ENCODE assay signal across 13 mouse cellular contexts in the genomic region with DNA sequence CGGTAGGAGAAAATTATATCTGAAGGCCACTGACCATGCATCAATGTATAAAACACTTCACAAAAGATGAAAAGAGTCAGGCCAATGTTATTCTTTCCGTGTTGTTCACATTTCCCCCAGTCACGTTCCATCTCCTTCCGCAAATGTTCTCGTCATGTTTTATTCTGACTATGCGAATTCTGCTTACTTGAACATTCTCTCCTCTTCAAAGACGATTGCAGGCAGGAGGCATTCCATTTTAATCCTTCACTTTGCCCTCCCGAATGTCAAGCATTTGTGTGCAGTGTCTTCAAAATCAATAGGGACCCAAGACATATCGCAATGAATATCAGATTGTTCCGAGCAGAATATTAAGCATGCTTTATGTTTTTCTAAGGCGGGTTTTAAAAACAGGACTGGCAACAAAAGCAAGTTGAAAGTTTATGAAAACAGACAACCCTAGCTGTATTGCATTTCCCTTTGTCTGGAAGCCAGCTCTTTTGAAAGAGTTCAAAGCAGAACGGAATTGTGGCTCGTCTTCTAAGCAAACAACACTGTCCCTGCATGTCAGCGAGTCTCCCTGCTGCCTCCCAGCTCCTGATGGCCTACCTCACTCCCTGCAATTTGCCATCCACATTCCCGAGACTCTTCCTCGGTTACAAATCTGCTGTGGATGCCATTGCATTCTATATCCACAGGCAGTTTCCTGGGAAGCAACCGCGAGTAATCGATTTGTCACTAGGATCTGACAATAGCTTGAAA.
DNase-seq lines count a peak whose midpoint lies in the region; ATAC-seq and TF ChIP-seq lines count a peak whose summit lies in the region.
"Had no signal": no experiment of that assay in that cellular context is flagged by ENCODE, and none has a peak within 500 bp of the region (broad histone marks: within the 10 kb centered on the region; RNA-seq: fewer than 3 reads in every experiment).

No protein-coding gene starts in this region.

- no peak for TF ChIP-seq CTCF in lung, embryonic 14.5 days (IDR thresholded peaks at IDR 0.05; ENCODE audit: low read depth)
- no peak for TF ChIP-seq CTCF in lung, adult 2 months (IDR thresholded peaks at IDR 0.05; ENCODE audit: insufficient read depth, low read length)

- no peak for TF ChIP-seq POLR2A in lung, adult 2 months (IDR thresholded peaks at IDR 0.05; ENCODE audit: borderline replicate concordance, extremely low read depth, low read depth, low read length)

- H3K9me3 ChIP-seq in lung, embryonic 14.5 days (ENCODE audit: low read depth, low read length), result no peaks in the 10 kb centered on the region
- no peaks in the 10 kb centered on the region for H3K9me3 ChIP-seq in hindbrain, embryonic 16.5 days (ENCODE audit: control insufficient read depth, low read length)
- H3K9me3 ChIP-seq in neural tube, embryonic 14.5 days (ENCODE audit: control insufficient read depth, low read length), result no peaks in the 10 kb centered on the region
- H3K9me3 ChIP-seq: heart, embryonic 13.5 days had no signal

- H3K36me3 ChIP-seq in lung, embryonic 14.5 days (ENCODE audit: insufficient read depth), result no peaks in the 10 kb centered on the region
- H3K36me3 ChIP-seq in hindbrain, embryonic 16.5 days (ENCODE audit: control insufficient read depth, insufficient read depth, low read length), result no peaks in the 10 kb centered on the region
- no peaks in the 10 kb centered on the region for H3K36me3 ChIP-seq in neural tube, embryonic 14.5 days (ENCODE audit: control insufficient read depth, insufficient read depth, low read length)
- H3K36me3 ChIP-seq: heart, embryonic 13.5 days had no signal

- peak; percentile 45 to 47 for DNase-seq in cerebellum, postnatal 10 days
- no peak for DNase-seq in cerebellum, postnatal 25 days
- DNase-seq in lung, embryonic 14.5 days, result no peak
- DNase-seq in lung, postnatal 36 days, result no peak
- no peak for DNase-seq in lung, adult 2 months
- no peak for DNase-seq in testis, postnatal 14 days (ENCODE audit: low spot score)
- DNase-seq: cerebellum, adult 18-20 months; thymus, postnatal 36 days had no signal

- WGBS in lung, embryonic 14.5 days, result 51% methylated on average over 19 of the region's 19 CpGs
- 20% methylated on average over 19 of the region's 19 CpGs for WGBS in hindbrain, embryonic 16.5 days
- 31% methylated on average over 19 of the region's 19 CpGs for WGBS in neural tube, embryonic 14.5 days
- WGBS in lung, adult 2 months, result 55% methylated on average over 19 of the region's 19 CpGs

- H3K4me2 ChIP-seq in lung, embryonic 14.5 days, result no peak overlapping the region
- peak overlapping the region; percentile 22 for H3K4me2 ChIP-seq in hindbrain, embryonic 16.5 days (ENCODE audit: low read length)
- no peak overlapping the region; the same call in 1 of the 2 replicates for H3K4me2 ChIP-seq in neural tube, embryonic 14.5 days (ENCODE audit: low read depth, low read length)
- H3K4me2 ChIP-seq: heart, embryonic 13.5 days had no signal

- H3K9ac ChIP-seq in lung, embryonic 14.5 days, result no peak overlapping the region
- no peak overlapping the region for H3K9ac ChIP-seq in hindbrain, embryonic 16.5 days (ENCODE audit: low read depth, low read length)
- no peak overlapping the region for H3K9ac ChIP-seq in neural tube, embryonic 14.5 days (replicated peaks; ENCODE audit: low read depth, low read length)
- H3K9ac ChIP-seq: heart, embryonic 13.5 days; liver, embryonic 14.5 days had no signal

- 0 out of 2 replicates have a peak overlapping the region, but pooled peaks have one; percentile 16 for H3K27ac ChIP-seq in lung, embryonic 14.5 days (ENCODE audit: low read depth)
- H3K27ac ChIP-seq in hindbrain, embryonic 16.5 days (ENCODE audit: low read depth, low read length), result no peak overlapping the region; the same call in 1 of the 2 replicates
- peak overlapping the region; percentile 48 for H3K27ac ChIP-seq in neural tube, embryonic 14.5 days (ENCODE audit: low read depth, low read length)
- H3K27ac ChIP-seq: liver, embryonic 14.5 days had no signal

- no peaks in the 10 kb centered on the region for H3K4me1 ChIP-seq in lung, embryonic 14.5 days (ENCODE audit: insufficient read depth)
- H3K4me1 ChIP-seq in hindbrain, embryonic 16.5 days (ENCODE audit: control insufficient read depth, insufficient read depth, low read depth, low read length), result peaks cover 11% of the 10 kb centered on the region
- no peaks in the 10 kb centered on the region for H3K4me1 ChIP-seq in neural tube, embryonic 14.5 days (ENCODE audit: control insufficient read depth, insufficient read depth, low read length)
- no peaks in the 10 kb centered on the region for H3K4me1 ChIP-seq in lung, adult 2 months (ENCODE audit: control insufficient read depth, insufficient read depth, low read length)

- H3K4me3 ChIP-seq in lung, embryonic 14.5 days (ENCODE audit: low read depth, low read length), result no peak overlapping the region
- H3K4me3 ChIP-seq in hindbrain, embryonic 16.5 days (ENCODE audit: low read length), result no peak overlapping the region
- no peak overlapping the region for H3K4me3 ChIP-seq in neural tube, embryonic 14.5 days (ENCODE audit: low read depth, low read length)
- no peak overlapping the region for H3K4me3 ChIP-seq in lung, adult 2 months (replicated peaks; ENCODE audit: extremely low read depth, low read depth, low read length)
- H3K4me3 ChIP-seq: heart, embryonic 13.5 days had no signal

- ATAC-seq in lung, embryonic 14.5 days (ENCODE audit: insufficient read depth), result no peak
- peak; percentile 52; the same call in 1 of the 2 replicates for ATAC-seq in hindbrain, embryonic 16.5 days
- no peak for ATAC-seq in neural tube, embryonic 14.5 days (ENCODE audit: low read depth)
- ATAC-seq: activated CD4-positive, CD25-positive, alpha-beta regulatory T cell, adult 4 months had no signal

- H3K27me3 ChIP-seq in lung, embryonic 14.5 days (ENCODE audit: insufficient read depth, low read length), result no peaks in the 10 kb centered on the region
- H3K27me3 ChIP-seq in hindbrain, embryonic 16.5 days (replicated peaks; ENCODE audit: control insufficient read depth, insufficient read depth, low read length), result no peaks in the 10 kb centered on the region
- H3K27me3 ChIP-seq in neural tube, embryonic 14.5 days (ENCODE audit: control insufficient read depth, insufficient read depth, low read length), result no peaks in the 10 kb centered on the region
- H3K27me3 ChIP-seq: heart, embryonic 13.5 days had no signal

Comparison
In these comparisons a context has a peak if more than half of its experiments do, and no peak if none do; other contexts are left out.
1. DNase-seq: peak in cerebellum, postnatal 10 days (2 of 2); none in cerebellum, postnatal 25 days (0 of 2), lung, embryonic 14.5 days (single experiment), lung, postnatal 36 days (single experiment), lung, adult 2 months (single experiment) and testis, postnatal 14 days (single experiment).